Mouse (Mus musculus): ENCODE data around the gene Itga3.

DNA sequence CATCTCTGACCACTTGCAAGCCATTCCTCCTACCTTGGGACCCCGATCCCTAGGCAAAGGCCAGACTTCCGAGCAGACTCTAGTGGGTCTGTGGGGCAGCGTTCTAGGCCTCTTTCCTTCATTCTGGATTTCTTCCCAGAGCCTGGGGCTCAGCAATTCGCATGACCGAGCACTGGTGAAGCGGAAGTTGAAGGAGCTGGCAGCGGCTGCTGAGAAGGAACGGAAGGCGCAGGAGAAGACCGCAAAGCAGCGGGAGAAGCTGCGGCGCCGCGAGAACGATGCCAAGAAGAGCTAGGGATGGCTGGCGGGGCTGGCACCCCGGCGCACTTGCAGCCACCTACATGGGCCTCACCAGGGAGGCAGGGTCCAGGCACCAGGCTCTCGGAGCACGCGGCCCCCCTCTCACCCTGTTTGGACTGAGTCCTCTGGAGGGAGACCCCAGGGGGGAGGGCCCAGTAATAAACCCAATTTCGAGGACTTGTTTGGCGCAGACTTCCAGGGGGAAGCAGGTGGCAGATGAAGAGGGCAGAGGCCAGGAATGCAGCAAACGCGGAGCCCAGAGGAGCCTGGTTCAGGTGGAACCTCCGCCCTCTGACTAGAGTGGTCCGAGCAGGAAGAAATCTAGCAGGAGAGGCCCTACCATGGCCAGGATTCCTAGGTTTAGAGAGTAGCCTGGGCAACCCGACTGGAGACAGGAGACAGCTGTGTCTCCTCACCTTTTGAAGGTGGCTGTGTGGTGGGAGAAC is 52.0 kb downstream of the Itga3 start:
- no peak for TF ChIP-seq MEF2A (IDR thresholded peaks at IDR 0.05; ENCODE audit: borderline replicate concordance, low read depth, low read length)
- TF ChIP-seq CTCF (conservative IDR thresholded peaks at IDR 0.05 in 1 of 2, IDR thresholded peaks at IDR 0.05 in 1 of 2; ENCODE audit: low read depth in 2 of 2, low read length in 2 of 2) = no peak
- TF ChIP-seq RCOR1 (conservative IDR thresholded peaks at IDR 0.05; ENCODE audit: low read depth, low read length) = no peak

Measured in CH12.LX (cell line).